Mouse (Mus musculus) gastrocnemius, postnatal 14 days (tissue): Measurements from ENCODE around the gene Tgif1. TPM values are rescaled to one million over a fixed set of nuclear protein-coding genes. Genes with fewer than 3 reads are reported as not detected.
"Not testable (repeated sequence)": the region's sequence is repeated elsewhere in the genome, so short reads cannot be mapped to it uniquely, and the experiment has no call there.

Experiments
- DNase-seq: peaks from one replicate; pipeline ENCODE4 v3.0.0; 2021; ENCODE audit warnings: mixed read lengths
- intact Hi-C: fragments of 180-260 bp; cut with DNase I; formaldehyde crosslinking; loops from one replicate; pipeline ENCODE4 v1.15.1; 2025; ENCODE audit warnings: low total_unique reads
- total RNA-seq, 2 experiments: library from RNA; stranded (reverse); gene quantifications; 2 replicates each; pipeline ENCODE4 v1.2.3; 2021

Gene Tgif1
- total RNA-seq, 2 experiments from 2014 or later: 7.2 to 7.3 TPM

DNA sequence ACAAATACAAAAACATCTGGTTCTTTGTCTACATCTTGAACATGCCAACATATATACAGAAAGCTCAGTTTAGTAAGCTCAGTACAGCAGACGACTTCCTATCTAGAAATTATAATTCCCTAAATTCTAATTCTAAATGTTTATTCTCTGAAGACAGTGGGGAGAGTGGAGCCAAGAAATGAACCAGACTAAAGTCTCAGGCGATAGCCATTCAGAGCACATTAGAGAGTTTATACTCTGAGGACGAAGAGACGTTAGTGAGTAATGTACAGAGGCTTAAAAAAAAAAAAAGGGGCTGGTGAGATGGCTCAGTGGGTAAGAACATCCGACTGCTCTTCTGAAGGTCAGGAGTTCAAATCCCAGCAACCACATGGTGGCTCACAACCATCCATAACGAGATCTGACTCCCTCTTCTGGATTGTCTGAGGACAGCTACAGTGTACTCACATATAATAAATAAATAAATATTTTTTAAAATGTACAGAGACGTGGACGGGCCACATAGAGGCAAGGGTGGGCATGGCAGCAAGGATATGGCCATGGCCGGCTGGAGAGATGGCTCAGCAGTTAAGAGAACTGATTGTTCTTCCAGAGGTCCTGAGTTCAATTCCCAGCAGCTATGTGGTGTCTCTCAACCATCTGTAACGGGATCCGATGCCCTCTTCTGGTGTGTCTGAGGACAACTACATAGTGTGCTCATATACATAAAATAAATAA, 25.7 kb downstream of the Tgif1 start:
- not testable (repeated sequence) for DNase-seq
- intact Hi-C loops: loop anchor here (10.0 kb wide), 1 partner anchor 63 kb away; no protein-coding TSS in a partner anchor

DNA sequence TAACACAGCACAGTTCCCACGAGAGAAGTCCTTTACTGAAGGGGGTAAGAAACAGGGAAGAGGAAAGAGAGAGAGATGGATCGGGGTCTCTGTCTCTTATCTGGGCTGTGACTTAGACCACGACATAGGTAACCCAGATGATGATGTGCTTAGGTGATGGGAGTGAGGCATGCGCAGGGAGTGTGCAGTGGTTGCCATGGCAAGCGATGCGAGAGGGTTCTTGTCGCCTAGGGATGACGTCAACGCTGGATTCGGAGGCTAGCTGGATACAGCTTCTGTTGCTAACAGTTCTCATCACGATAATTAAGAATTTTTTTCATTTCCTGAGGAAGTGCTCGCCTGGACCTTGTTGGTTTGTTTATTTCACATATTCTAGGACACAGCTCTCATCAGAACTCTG, 27.1 kb downstream of the Tgif1 start:
- no peak for DNase-seq
- intact Hi-C loops: loop anchor here (10.0 kb wide), 1 partner anchor 61 kb away; no protein-coding TSS in a partner anchor

DNA sequence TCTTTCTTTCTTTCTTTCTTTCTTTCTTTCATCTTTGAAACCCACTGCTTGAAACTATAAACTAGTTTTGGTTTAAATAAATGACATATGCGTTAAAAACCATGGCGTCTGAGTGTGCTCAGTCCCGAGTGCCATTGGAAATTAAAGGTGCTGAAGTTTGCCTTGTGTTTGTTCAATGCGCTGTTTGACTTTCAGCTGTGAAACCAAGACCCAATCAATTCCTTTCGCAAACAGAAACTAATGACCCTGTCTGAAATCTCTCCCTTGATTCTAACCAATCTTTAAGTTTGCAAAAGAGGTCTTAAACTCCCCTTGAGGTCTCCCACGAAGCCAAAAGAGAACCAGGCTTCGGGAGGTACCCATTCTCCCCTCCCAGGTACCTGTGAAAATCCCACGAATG, 30.3 kb downstream of the Tgif1 start:
- no peak for DNase-seq
- intact Hi-C loops: loop anchor here (10.0 kb wide), 1 partner anchor 58 kb away; no protein-coding TSS in a partner anchor

DNA sequence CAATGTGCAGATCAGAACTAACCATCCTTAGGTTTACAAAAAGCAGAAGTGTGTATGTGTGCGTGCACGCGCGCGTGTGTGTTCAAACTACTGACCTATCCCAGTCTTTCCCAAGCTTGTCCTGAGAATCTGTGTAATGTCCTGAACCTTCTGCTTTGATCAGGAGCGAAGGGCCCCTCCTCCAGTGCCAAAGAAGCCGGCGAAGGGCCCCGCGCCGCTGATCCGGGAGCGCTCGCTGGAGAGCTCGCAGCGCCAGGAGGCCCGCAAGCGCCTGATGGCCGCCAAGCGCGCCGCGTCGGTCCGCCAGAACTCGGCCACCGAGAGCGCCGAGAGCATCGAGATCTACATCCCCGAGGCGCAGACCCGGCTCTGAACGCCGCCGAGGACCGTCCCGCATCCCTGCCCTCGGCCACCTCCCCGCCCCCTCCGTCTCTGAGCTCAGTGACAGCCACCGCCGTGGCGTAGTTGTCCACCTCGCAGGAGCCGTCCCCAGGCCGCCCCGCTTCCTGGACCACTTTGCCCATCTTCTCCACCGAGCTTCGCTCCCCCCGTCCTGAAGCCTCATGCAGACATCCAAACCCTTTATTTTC, 35.4 kb downstream of the Tgif1 start:
- no peak for DNase-seq
- intact Hi-C loops: no loop called here

DNA sequence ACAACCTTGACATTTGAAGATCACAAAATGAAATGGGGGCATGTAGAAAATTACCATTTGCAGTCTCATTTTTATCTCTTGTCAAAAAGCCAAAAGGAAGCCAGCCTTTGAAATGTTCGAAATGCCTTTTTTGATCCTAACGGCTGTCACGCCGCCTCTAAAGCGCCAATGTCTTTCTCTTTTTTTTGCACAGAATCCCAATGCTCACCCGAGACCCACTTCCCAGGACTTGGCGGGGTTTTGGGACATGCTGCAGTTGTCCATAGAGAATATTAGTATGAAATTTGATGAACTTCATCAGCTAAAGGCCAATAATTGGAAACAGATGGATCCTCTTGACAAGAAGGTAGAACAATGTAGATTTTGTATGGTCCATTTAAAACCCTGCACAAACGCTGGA, 38.3 kb downstream of the Tgif1 start:
- no peak for DNase-seq
- intact Hi-C loops: no loop called here

DNA sequence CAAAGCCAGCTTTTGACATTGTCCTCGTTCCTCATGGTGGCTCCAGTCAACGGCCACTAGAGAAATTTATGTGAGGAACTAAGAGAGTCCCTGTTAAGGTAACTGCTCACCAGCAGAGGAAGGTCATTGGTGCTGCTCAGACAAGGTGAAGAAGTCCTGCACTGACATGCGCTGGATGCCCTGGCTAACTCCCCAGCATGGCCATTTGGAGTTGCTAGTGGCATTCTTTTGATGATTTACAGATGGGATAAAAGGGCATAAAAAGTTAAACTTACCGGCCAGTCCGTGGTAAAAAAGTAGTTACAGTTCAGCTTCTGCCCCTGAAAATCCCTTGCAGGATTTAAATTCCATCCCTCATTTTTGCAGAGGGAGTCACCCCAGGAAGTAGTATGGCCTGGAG, 42.6 kb downstream of the Tgif1 start:
- intact Hi-C loops: no loop called here
- no peak for DNase-seq

DNA sequence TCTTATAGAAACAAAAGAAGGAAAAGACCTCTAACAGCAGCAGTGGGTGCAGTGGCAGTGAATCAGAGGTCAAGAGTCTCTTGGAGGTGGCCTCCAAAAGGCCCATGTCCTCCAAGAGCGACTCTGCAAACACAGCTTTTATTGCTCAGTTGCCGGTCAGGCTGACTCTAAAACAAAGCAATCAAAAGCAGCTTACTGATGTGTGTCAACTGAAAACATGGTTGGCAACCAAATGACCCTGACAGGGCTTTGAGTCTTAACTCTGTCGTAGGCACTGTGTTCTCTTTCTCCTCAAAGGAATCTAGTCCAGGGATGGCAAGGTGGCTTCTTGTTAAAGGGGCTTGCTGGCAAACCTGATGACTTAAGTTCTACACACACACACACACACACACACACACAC, 43.6 kb downstream of the Tgif1 start:
- DNase-seq: no peak
- intact Hi-C loops: no loop called here

DNA sequence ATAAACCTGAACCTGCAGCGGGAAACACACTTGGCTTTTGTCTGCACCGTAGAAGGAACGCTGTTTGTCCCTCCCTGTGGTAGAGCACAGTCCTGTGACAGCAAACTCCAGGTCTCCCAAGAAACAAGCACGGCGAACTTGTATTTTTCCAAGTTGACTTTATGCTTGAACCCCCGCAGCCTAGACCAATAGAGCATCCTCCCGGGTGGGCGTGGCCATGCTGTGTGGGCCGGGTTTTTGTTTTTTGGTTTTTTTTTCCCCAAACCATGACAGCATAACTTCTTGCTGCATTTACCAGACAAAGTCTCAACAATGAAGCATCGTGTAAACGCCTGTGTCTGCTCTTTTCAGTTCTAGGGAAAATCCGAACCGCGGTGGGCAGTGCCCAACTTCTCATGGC, 44.5 kb downstream of the Tgif1 start:
- intact Hi-C loops: no loop called here
- no peak for DNase-seq

DNA sequence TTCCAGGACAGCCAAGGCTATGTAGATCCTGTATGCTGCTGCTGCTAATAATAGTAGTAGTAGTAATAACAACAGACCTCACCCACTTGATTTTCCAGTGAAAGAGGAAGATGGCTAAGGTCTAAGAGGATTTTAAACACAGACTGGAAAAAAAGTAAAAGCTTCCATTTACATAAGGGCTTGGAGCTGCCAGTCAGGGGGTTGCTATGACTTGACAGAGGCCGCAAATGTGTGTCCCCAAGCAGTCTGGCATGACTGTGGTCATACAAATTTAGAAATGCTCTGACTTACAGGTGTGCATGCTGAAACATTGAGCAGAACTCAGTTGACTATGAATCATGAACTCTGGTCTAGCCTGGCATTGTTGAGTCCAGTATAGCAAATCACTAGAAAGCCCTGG, 45.5 kb downstream of the Tgif1 start:
- no peak for DNase-seq
- intact Hi-C loops: no loop called here

DNA sequence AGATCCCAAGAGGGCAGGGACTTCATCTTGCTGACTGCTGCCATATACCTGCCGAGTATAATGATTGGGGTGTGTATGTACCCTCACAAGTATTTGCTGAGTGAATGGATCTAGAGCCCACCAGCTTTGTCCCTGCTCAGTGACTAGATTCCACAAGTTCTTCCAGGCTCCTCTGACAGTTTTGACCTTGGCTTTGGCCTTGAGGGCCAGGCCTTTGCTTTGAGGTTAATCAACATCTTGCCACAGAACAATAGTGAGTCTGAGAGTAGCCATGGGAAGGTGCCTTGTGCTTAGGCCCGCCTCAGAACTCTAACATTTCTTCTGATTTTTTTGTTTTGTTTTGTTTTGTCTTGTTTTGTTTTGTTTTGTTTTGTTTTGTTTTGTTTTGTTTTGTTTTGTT, 46.7 kb downstream of the Tgif1 start:
- intact Hi-C loops: no loop called here
- no peak for DNase-seq

DNA sequence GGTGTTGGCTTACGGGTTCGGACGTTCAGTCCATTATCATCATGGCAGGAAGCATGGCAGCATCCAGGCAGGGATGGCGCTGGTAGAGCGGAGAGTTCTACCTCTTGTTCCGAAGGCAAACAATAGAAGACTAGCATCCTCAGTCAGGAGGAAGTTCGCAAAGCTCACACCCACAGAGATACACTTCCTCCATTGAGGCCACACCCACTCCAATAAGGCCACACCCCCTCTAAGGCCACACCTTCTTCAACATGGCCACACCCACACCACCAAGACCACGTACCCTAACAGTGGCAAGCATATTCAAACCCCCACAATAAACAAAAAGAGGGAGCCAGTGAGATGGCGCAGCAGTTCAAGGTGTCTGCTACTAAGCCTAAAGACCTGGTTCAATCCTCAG, 47.5 kb downstream of the Tgif1 start:
- DNase-seq: no peak
- intact Hi-C loops: no loop called here

DNA sequence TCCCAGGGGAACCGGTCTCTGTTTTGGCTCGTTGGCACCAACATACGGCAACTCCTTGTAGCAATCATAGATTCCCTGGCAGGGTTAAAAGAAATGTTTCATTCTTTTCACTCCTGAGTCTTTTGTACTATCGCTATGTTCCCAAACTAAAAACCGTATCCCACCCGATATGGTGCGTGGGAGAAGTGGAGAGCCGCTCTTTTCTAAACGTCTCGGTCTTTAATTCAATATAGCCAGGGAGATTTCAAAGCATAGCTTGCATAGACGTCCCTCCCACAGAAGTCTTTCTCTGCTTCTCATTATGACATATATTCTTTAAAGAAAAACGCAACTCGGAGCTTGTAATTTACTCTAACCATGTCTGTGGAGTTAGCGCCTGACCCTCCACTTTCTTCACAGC, 51.3 kb downstream of the Tgif1 start:
- DNase-seq: no peak
- intact Hi-C loops: no loop called here

DNA sequence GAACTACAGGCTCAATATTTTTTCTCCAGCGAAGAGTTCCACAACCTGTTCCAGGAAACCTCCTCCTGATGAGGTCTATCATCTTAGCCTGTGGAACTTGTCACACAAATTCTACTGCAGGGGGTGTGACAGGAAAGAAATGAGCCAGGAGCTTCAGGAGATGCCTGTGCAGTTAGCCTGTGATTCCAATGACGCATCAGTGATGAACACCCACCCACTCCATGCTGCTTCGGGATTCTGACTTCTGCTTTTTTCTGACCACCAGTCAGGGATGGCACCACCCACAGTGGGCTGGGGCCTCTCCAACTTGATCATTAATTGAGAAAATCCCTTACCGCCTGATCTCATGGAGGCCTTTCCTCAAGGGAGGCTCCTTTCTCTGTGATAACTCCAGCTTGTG, 54.1 kb downstream of the Tgif1 start:
- DNase-seq: no peak
- intact Hi-C loops: no loop called here

DNA sequence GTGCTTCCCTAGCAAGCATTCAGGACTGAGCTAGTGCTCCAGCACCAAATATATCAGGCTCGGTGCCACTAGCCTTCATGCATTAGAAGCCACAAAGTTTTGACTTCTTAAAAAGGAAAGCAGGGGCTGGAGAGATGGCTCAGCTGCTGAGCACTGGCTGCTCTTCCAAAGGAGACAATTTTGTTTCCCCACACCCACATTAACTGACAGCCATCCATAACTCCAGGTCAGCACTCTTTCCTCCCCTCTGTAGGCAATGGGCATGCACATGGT, 55.6 kb downstream of the Tgif1 start:
- intact Hi-C loops: no loop called here
- no peak for DNase-seq

DNA sequence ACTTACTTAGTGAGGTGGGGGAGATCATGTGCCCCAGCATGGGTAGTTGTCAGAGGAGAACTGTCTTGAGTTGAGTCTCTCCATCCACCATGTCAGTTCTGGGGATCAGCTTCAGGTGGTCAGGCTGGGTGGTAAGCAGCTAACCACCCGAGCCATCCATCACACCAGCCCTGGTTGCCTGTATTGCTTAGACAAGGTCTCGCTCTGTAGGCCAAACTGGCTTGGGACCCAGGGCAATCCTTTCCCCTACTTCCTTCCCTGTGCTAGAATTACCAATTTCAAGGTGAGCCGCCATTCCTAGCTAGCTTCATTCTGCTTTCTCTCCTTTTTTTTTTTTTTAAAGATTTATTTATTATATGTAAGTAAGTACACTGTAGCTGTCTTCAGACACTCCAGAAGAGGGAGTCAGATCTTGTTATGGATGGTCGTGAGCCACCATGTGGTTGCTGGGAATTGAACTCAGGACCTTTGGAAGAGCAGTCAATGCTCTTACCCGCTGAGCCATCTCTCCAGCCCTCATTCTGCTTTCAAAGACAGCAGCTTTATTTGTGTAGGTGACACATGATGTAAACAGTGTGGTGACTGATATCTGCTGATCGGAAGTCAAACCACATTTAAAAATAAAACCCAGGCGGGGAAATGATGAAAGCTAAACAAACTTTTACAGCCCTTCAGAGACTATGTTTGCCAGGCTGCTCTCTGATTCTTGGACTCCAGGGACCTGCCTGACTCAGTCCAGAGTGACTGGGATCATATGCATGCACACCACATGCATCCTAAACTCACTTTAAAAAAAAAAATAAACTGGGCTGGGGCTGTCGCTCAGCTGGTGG, 56.2 kb downstream of the Tgif1 start:
- intact Hi-C loops: no loop called here
- no peak for DNase-seq

DNA sequence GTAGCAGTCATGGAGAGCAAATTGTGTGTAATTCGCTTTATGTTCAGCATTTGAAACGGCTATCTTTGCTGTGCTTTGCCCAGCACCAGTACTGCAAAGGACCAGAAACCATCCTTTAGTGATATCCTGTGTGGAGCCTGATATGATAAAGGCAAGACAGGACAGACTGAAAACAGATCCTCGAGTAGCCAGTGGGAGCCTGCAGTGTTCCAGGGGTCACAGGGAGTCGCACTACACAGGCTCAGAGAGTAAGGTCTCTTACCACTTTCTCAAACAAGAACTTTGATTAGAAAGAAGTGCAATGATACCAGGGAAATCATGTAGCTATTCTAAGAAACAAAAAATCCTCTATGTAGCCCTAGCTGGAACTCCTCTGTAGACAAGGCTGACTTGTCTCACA, 58.1 kb downstream of the Tgif1 start:
- DNase-seq: no peak
- intact Hi-C loops: no loop called here

DNA sequence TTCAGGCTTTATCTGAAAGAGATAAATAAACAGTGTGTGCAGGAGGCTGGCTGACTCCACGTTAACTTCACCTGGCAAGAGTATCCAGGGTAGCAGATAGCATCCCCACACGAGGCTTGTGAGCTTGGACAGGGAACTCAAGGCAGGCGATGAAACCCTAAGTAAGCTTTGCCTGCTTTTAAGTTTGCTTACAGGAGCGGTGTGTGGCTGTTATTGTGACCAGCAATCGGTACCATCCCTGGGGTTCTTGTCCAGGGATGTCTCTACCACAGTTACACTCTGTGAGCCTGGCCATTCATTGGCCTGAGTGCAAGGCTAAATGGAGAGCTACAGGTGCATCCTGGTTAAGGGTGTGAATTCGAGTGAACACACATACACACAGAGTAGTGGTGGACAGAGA, 58.6 kb downstream of the Tgif1 start:
- no peak for DNase-seq
- intact Hi-C loops: no loop called here

DNA sequence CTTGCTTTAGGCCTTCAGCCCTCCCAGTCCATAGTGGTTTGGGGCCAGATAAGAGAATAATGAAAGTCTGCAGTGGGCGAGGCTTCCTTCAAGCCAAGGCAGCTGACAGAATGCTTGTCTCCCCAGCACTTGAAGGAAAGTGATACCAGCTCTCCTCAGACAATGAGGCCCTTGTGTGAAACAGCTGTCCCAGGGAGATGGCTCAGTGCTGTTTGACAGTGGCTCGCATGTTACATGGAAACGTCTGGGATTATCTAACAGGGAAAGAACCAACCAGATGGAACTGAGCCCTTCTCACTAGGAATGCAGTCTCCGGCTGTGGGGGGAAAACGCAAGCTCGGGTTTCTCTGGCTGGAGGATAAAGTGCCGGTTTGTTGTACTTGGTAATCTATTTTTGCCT, 59.1 kb downstream of the Tgif1 start:
- intact Hi-C loops: no loop called here
- peak; percentile 28 for DNase-seq
